Mouse (Mus musculus) G1E-ER4 (cell line): ENCODE results near the gene Rhcg. TPM values are rescaled to one million over a fixed set of nuclear protein-coding genes. Genes with fewer than 3 reads are reported as not detected.

ENCODE experiments used
- GATA1 ChIP-seq: IDR thresholded peaks from one replicate; pipeline ENCODE4 v1.8.0; 2012; ENCODE audit warnings: low read length, inconsistent platforms
- polyA plus RNA-seq: library from polyadenylated mRNA; stranded (reverse); fragments of >175 nt; gene quantifications from 2 replicates; pipeline ENCODE4 v1.2.3, GENCODE M21; 2012

Gene Rhcg
- polyA plus RNA-seq, 1 experiment = not detected

- TF ChIP-seq GATA1 = no peak
These were observed 2.4 kb downstream of the Rhcg start for GRCm38 (mm10) chr7:79615008-79615407.

- TF ChIP-seq GATA1 = no peak
These were observed 4.1 kb downstream of the Rhcg start for GRCm38 (mm10) chr7:79613314-79613713.

GRCm38 (mm10) chr7:79612783-79613182 is 4.7 kb downstream of the Rhcg start:
- TF ChIP-seq GATA1 = no peak

GRCm38 (mm10) chr7:79611901-79612300 is 5.6 kb downstream of the Rhcg start:
- TF ChIP-seq GATA1 = no peak

GRCm38 (mm10) chr7:79607263-79607921 is 10.1 kb downstream of the Rhcg start:
- no peak for TF ChIP-seq GATA1

- no peak for TF ChIP-seq GATA1
These were observed 10.7 kb downstream of the Rhcg start for GRCm38 (mm10) chr7:79606766-79607165.

GRCm38 (mm10) chr7:79602006-79602405 is 15.5 kb downstream of the Rhcg start:
- TF ChIP-seq GATA1 = no peak

- no peak for TF ChIP-seq GATA1
These were observed 17.3 kb downstream of the Rhcg start for GRCm38 (mm10) chr7:79600122-79600521.

GRCm38 (mm10) chr7:79594854-79595253 is 22.6 kb downstream of the Rhcg start:
- TF ChIP-seq GATA1 = no peak

- TF ChIP-seq GATA1 = no peak
These were observed 25.4 kb downstream of the Rhcg start for GRCm38 (mm10) chr7:79591812-79592731.

GRCm38 (mm10) chr7:79590560-79591110 is 26.8 kb downstream of the Rhcg start:
- no peak for TF ChIP-seq GATA1

GRCm38 (mm10) chr7:79589763-79590559 is 27.5 kb downstream of the Rhcg start:
- no peak for TF ChIP-seq GATA1

GRCm38 (mm10) chr7:79588284-79588683 is 29.2 kb downstream of the Rhcg start:
- no peak for TF ChIP-seq GATA1

GRCm38 (mm10) chr7:79578851-79579241 is 38.6 kb downstream of the Rhcg start:
- no peak for TF ChIP-seq GATA1
